ENCODE assay signal across 9 mouse cellular contexts in the genomic region with DNA sequence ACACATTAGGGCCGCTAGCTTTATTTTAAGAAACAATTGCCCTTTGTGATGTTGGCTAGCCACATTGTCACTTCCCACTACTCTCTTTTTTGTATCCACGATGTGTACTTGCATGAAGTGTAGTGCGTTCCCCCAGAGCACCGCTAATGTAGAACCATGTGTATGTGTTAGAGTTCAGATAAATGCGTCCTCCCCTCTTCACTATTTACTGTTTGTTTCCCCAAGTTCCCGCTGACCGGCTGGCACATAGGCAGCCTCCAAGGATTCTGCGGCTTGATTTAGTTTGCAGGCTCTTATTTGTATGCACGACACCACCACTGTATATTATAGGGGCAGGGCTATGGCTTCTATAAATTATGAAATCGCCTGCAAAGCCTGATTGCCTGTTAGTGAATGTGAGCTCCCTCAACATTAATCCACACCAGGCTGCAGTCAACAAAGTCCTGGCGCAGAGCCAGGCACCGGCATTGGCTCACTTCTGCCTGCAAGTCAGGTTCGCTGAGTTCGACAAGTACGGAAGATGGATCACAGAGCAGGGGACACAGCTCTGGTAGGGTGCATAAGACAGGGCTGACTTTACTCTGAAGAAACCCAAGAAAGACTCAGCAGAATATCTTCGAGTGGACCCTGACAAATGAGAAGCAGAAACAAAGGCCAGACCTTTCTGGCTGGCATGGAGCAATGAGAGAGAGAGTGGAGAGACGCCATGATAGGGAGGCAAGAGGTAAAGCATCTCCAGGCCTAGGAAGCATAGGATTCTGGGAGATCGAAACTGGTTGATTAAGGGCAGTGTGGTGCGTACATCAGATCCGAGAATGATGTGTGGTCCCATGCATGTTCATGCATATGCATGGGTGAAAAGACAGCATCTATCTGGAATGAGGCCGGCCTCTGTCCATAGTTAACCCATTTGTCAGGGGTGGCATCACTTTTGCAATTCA.
DNase-seq lines count a peak whose midpoint lies in the region; ATAC-seq lines count a peak whose summit lies in the region.
"Had no signal": no experiment of that assay in that cellular context is flagged by ENCODE, and none has a peak within 500 bp of the region (broad histone marks: within the 10 kb centered on the region; RNA-seq: fewer than 3 reads in every experiment).

No protein-coding gene starts in this region.

- no peaks in the 10 kb centered on the region for H3K9me3 ChIP-seq in forebrain, embryonic 12.5 days
- H3K9me3 ChIP-seq in forebrain, embryonic 10.5 days: no peaks in the 10 kb centered on the region
- no peaks in the 10 kb centered on the region for H3K9me3 ChIP-seq in midbrain, embryonic 15.5 days

- 0 out of 2 replicates have a peak overlapping the region, but pooled peaks have one; percentile 31 for H3K27ac ChIP-seq in forebrain, embryonic 12.5 days
- H3K27ac ChIP-seq in forebrain, embryonic 10.5 days: no peak overlapping the region
- no peak overlapping the region for H3K27ac ChIP-seq in midbrain, embryonic 15.5 days
- H3K27ac ChIP-seq: liver, embryonic 14.5 days had no signal

- 77% methylated on average over 21 of the region's 21 CpGs for WGBS in forebrain, embryonic 12.5 days
- WGBS in forebrain, embryonic 10.5 days: 94% methylated on average over 21 of the region's 21 CpGs
- WGBS in midbrain, embryonic 15.5 days: 69% methylated on average over 21 of the region's 21 CpGs

- H3K4me3 ChIP-seq in forebrain, embryonic 12.5 days (replicated peaks): no peak overlapping the region
- H3K4me3 ChIP-seq in forebrain, embryonic 10.5 days: no peak overlapping the region
- no peak overlapping the region for H3K4me3 ChIP-seq in midbrain, embryonic 15.5 days

- H3K4me2 ChIP-seq in forebrain, embryonic 12.5 days: no peak overlapping the region
- H3K4me2 ChIP-seq in midbrain, embryonic 15.5 days: no peak overlapping the region

- H3K4me1 ChIP-seq in forebrain, embryonic 12.5 days: peaks cover 6% of the 10 kb centered on the region; the same call in 1 of the 2 replicates
- H3K4me1 ChIP-seq in forebrain, embryonic 10.5 days: no peaks in the 10 kb centered on the region
- peaks cover 5% of the 10 kb centered on the region; the same call in 1 of the 2 replicates for H3K4me1 ChIP-seq in midbrain, embryonic 15.5 days

- no peaks in the 10 kb centered on the region for H3K36me3 ChIP-seq in forebrain, embryonic 12.5 days (replicated peaks)
- no peaks in the 10 kb centered on the region for H3K36me3 ChIP-seq in forebrain, embryonic 10.5 days (replicated peaks)
- no peaks in the 10 kb centered on the region for H3K36me3 ChIP-seq in midbrain, embryonic 15.5 days (replicated peaks)

- no peak overlapping the region for H3K9ac ChIP-seq in forebrain, embryonic 12.5 days
- H3K9ac ChIP-seq in midbrain, embryonic 15.5 days: no peak overlapping the region
- H3K9ac ChIP-seq: liver, embryonic 14.5 days had no signal

- DNase-seq in forebrain, embryonic 10.5 days (ENCODE audit: extremely low spot score, low spot score): no peak
- peak; percentile 62 for DNase-seq in retina, postnatal 1 day
- DNase-seq in retina, embryonic 14.5 days (ENCODE audit: low spot score): no peak
- peak; percentile 59 for DNase-seq in kidney, postnatal 14 days
- DNase-seq in spleen, adult 12 weeks (ENCODE audit: low spot score): no peak
- no peak for DNase-seq in spleen, postnatal 10 days (ENCODE audit: low spot score in 2 of 2)

- H3K27me3 ChIP-seq in forebrain, embryonic 12.5 days: no peaks in the 10 kb centered on the region
- H3K27me3 ChIP-seq in forebrain, embryonic 10.5 days (ENCODE audit: poor library complexity, severe bottlenecking): no peaks in the 10 kb centered on the region
- no peaks in the 10 kb centered on the region for H3K27me3 ChIP-seq in midbrain, embryonic 15.5 days (replicated peaks)

- ATAC-seq in forebrain, embryonic 12.5 days (ENCODE audit: low FRiP score): no peak
- 0 out of 2 replicates have a peak, but pooled peaks have one; percentile 37 for ATAC-seq in midbrain, embryonic 15.5 days (replicated peaks)

Comparison
In these comparisons a context has a peak if more than half of its experiments do, and no peak if none do; other contexts are left out.
1. DNase-seq: peak in retina, postnatal 1 day (single experiment) and kidney, postnatal 14 days (single experiment); none in forebrain, embryonic 10.5 days (single experiment), retina, embryonic 14.5 days (single experiment), spleen, adult 12 weeks (single experiment) and spleen, postnatal 10 days (0 of 2).